Mouse (Mus musculus) thymus, postnatal 36 days (tissue): Measurements from ENCODE around the gene Samd1.
"Not testable (repeated sequence)": the region's sequence is repeated elsewhere in the genome, so short reads cannot be mapped to it uniquely, and the experiment has no call there.

Experiments used
- DNase-seq, 2 experiments: peaks; one replicate each; pipeline ENCODE4 v3.0.0; 2022; ENCODE audit warnings: mixed read lengths in 2 of 2

The Samd1 gene

GRCm38 (mm10) chr8:83989243-83989642, 8.2 kb upstream of the Samd1 start:
- DNase-seq = no peak

- DNase-seq = no peak
Measured at GRCm38 (mm10) chr8:83990170-83990569, 7.3 kb upstream of the Samd1 start.

GRCm38 (mm10) chr8:83992488-83992887, 5.0 kb upstream of the Samd1 start:
- DNase-seq = no peak

GRCm38 (mm10) chr8:83994030-83994429, 3.4 kb upstream of the Samd1 start:
- no peak for DNase-seq

- DNase-seq = no peak
Measured at GRCm38 (mm10) chr8:83995973-83996372, 1.5 kb upstream of the Samd1 start.

- DNase-seq = peak; percentile 73 to 83
Measured at GRCm38 (mm10) chr8:83996567-83997505, 636 bp upstream of the Samd1 start.

- DNase-seq = peak; percentile 72 to 73
Measured at GRCm38 (mm10) chr8:83998231-83999056, 972 bp downstream of the Samd1 start.

- DNase-seq = no peak
Measured at GRCm38 (mm10) chr8:83999057-83999705, 1.7 kb downstream of the Samd1 start.

GRCm38 (mm10) chr8:83999825-84000224, 2.4 kb downstream of the Samd1 start:
- DNase-seq = no peak

- peak in 1 of 2 experiments; percentile 32 for DNase-seq
Measured at GRCm38 (mm10) chr8:84001281-84002000, 4.0 kb downstream of the Samd1 start, which contains the start of gene 1700067K01Rik. Gene 1700067K01Rik (plus strand): TSS chr8:84001502.

- DNase-seq = no peak
Measured at GRCm38 (mm10) chr8:84002957-84003611, 5.6 kb downstream of the Samd1 start.

GRCm38 (mm10) chr8:84003612-84004246, 6.3 kb downstream of the Samd1 start:
- DNase-seq = no peak

GRCm38 (mm10) chr8:84004533-84005201, 7.2 kb downstream of the Samd1 start:
- peak; percentile 93 to 96 for DNase-seq

GRCm38 (mm10) chr8:84005502-84005901, 8.0 kb downstream of the Samd1 start:
- DNase-seq = not testable (repeated sequence)

GRCm38 (mm10) chr8:84008362-84008761, 10.9 kb downstream of the Samd1 start:
- no peak for DNase-seq

GRCm38 (mm10) chr8:84009876-84010275, 12.4 kb downstream of the Samd1 start:
- DNase-seq = peak; percentile 74 to 79

GRCm38 (mm10) chr8:84010625-84011611, 13.4 kb downstream of the Samd1 start:
- DNase-seq = peak; percentile 67 to 77

- no peak for DNase-seq
Measured at GRCm38 (mm10) chr8:84011705-84012498, 14.4 kb downstream of the Samd1 start, which contains the start of gene 2210011C24Rik. Gene 2210011C24Rik (minus strand): TSS chr8:84012171.
